Mouse (Mus musculus): ENCODE results near the gene Galns. TPM values are rescaled to one million over a fixed set of nuclear protein-coding genes. Genes with fewer than 3 reads are reported as not detected.

The Galns gene
- polyA plus RNA-seq, 1 experiment from 2014 or later: 9.0 TPM

GRCm38 (mm10) chr8:122546066-122546755 lies 65.1 kb downstream of the Galns start:
- Histone ChIP-seq H3K36me3 (replicated peaks) (no peaks in the 10 kb centered on the region), H3K4me3 (no peak overlapping the region), H3K27ac (no peak overlapping the region), H3K27me3 (replicated peaks) (peaks cover 24% of the 10 kb centered on the region), H3K9ac (no peak overlapping the region), H3K4me2 (no peak overlapping the region), H3K4me1 (peaks cover 13% of the 10 kb centered on the region), H3K9me3 (no peaks in the 10 kb centered on the region)
- ATAC-seq (replicated peaks): no peak
- WGBS: 86% methylated on average over 7 of the region's 7 CpGs

- no peaks in the 10 kb centered on the region for H3K36me3 ChIP-seq (replicated peaks)
- H3K9me3 ChIP-seq: no peaks in the 10 kb centered on the region
- no peak overlapping the region for H3K4me2 ChIP-seq
- peaks cover 5% of the 10 kb centered on the region; the same call in 1 of the 2 replicates for H3K27me3 ChIP-seq (replicated peaks)
- H3K4me3 ChIP-seq: no peak overlapping the region
- whole genome bisulfite sequencing: 90% methylated on average over 8 of the region's 8 CpGs
- H3K9ac ChIP-seq: no peak overlapping the region
- ATAC-seq (replicated peaks): no peak
- no peaks in the 10 kb centered on the region for H3K4me1 ChIP-seq
- H3K27ac ChIP-seq: no peak overlapping the region
Measured at GRCm38 (mm10) chr8:122544138-122544537, 67.1 kb downstream of the Galns start.

- Histone ChIP-seq H3K36me3 (replicated peaks) (no peaks in the 10 kb centered on the region), H3K4me2 (no peak overlapping the region), H3K27ac (no peak overlapping the region), H3K4me3 (no peak overlapping the region), H3K27me3 (replicated peaks) (no peaks in the 10 kb centered on the region), H3K9me3 (no peaks in the 10 kb centered on the region), H3K4me1 (no peaks in the 10 kb centered on the region), H3K9ac (no peak overlapping the region)
- WGBS: 89% methylated on average over 9 of the region's 9 CpGs
- no peak for ATAC-seq (replicated peaks)
Measured at GRCm38 (mm10) chr8:122538310-122539076, 72.8 kb downstream of the Galns start.

GRCm38 (mm10) chr8:122537812-122538211 lies 73.5 kb downstream of the Galns start:
- ATAC-seq (replicated peaks): no peak
- Histone ChIP-seq H3K27me3 (replicated peaks) (no peaks in the 10 kb centered on the region), H3K9me3 (no peaks in the 10 kb centered on the region), H3K27ac (no peak overlapping the region), H3K9ac (no peak overlapping the region), H3K4me1 (no peaks in the 10 kb centered on the region), H3K4me3 (no peak overlapping the region), H3K36me3 (replicated peaks) (no peaks in the 10 kb centered on the region), H3K4me2 (no peak overlapping the region)
- WGBS: 88% methylated on average over 2 of the region's 2 CpGs

- 76% methylated on average over 6 of the region's 6 CpGs for WGBS
- H3K4me3 ChIP-seq: no peak overlapping the region
- no peaks in the 10 kb centered on the region for H3K27me3 ChIP-seq (replicated peaks)
- no peak for ATAC-seq (replicated peaks)
- H3K4me2 ChIP-seq: no peak overlapping the region
- H3K9me3 ChIP-seq: no peaks in the 10 kb centered on the region
- H3K27ac ChIP-seq: no peak overlapping the region
- no peaks in the 10 kb centered on the region for H3K36me3 ChIP-seq (replicated peaks)
- H3K9ac ChIP-seq: no peak overlapping the region
- H3K4me1 ChIP-seq: no peaks in the 10 kb centered on the region
Measured at GRCm38 (mm10) chr8:122537033-122537432, 74.2 kb downstream of the Galns start.

GRCm38 (mm10) chr8:122531312-122531711 lies 80.0 kb downstream of the Galns start:
- Histone ChIP-seq H3K4me1 (no peaks in the 10 kb centered on the region), H3K4me2 (no peak overlapping the region), H3K27ac (no peak overlapping the region), H3K9ac (no peak overlapping the region), H3K9me3 (no peaks in the 10 kb centered on the region), H3K27me3 (replicated peaks) (no peaks in the 10 kb centered on the region), H3K36me3 (replicated peaks) (no peaks in the 10 kb centered on the region), H3K4me3 (no peak overlapping the region)
- 79% methylated on average over 8 of the region's 8 CpGs for WGBS
- no peak for ATAC-seq (replicated peaks)

- H3K9ac ChIP-seq: no peak overlapping the region
- ATAC-seq (replicated peaks): no peak
- H3K27ac ChIP-seq: no peak overlapping the region
- no peak overlapping the region for H3K4me3 ChIP-seq
- 88% methylated on average over 4 of the region's 4 CpGs for WGBS
- no peaks in the 10 kb centered on the region for H3K27me3 ChIP-seq (replicated peaks)
- H3K36me3 ChIP-seq (replicated peaks): no peaks in the 10 kb centered on the region
- H3K4me1 ChIP-seq: peaks cover 5% of the 10 kb centered on the region
- H3K9me3 ChIP-seq: no peaks in the 10 kb centered on the region
- H3K4me2 ChIP-seq: no peak overlapping the region
Measured at GRCm38 (mm10) chr8:122529159-122529558, 82.1 kb downstream of the Galns start.

Small RNA genes within 50 kb of the gene (microRNA-seq; reads per million reads assigned to microRNA genes)
- not detected for gene Mir6396

Other genes starting within 250 kb of the Galns start
- gene Zc3h18, start 234.9 kb downstream of the Galns start, polyA plus RNA-seq (2015; fragmentation: Nextera tagmentation; extraction: Ambion mirVana): 38.9 and 41.3 TPM in 2 replicates
- 0.26 TPM in 1 of 2 replicates, not detected in the other for gene Il17c, start 189.4 kb downstream of the Galns start, polyA plus RNA-seq (2015; fragmentation: Nextera tagmentation; extraction: Ambion mirVana)
- 33.6 and 35.1 TPM in 2 replicates for gene Cyba, start 178.5 kb downstream of the Galns start, polyA plus RNA-seq (2015; fragmentation: Nextera tagmentation; extraction: Ambion mirVana)
- gene Mvd, start 168.0 kb downstream of the Galns start, polyA plus RNA-seq (2015; fragmentation: Nextera tagmentation; extraction: Ambion mirVana): 62.3 and 68.3 TPM in 2 replicates
- gene Snai3, start 150.7 kb downstream of the Galns start, polyA plus RNA-seq (2015; fragmentation: Nextera tagmentation; extraction: Ambion mirVana): not detected in 2 replicates
- 34.3 and 41.5 TPM in 2 replicates for gene Rnf166, start 135.4 kb downstream of the Galns start, polyA plus RNA-seq (2015; fragmentation: Nextera tagmentation; extraction: Ambion mirVana)
- 80.0 and 80.4 TPM in 2 replicates for gene Ctu2, start 135.3 kb downstream of the Galns start, polyA plus RNA-seq (2015; fragmentation: Nextera tagmentation; extraction: Ambion mirVana)
- gene Piezo1, start 60.1 kb downstream of the Galns start, polyA plus RNA-seq (2015; fragmentation: Nextera tagmentation; extraction: Ambion mirVana): 2.7 and 3.3 TPM in 2 replicates
- gene Cdt1, start 43.4 kb downstream of the Galns start, polyA plus RNA-seq (2015; fragmentation: Nextera tagmentation; extraction: Ambion mirVana): 7.0 and 8.2 TPM in 2 replicates
- gene Aprt, start 34.6 kb downstream of the Galns start, polyA plus RNA-seq (2015; fragmentation: Nextera tagmentation; extraction: Ambion mirVana): 166 and 173 TPM in 2 replicates
- 120 and 126 TPM in 2 replicates for gene Trappc2l, start 177 bp upstream of the Galns start, polyA plus RNA-seq (2015; fragmentation: Nextera tagmentation; extraction: Ambion mirVana)
- not detected in 2 replicates for gene Pabpn1l, start 11.3 kb upstream of the Galns start, polyA plus RNA-seq (2015; fragmentation: Nextera tagmentation; extraction: Ambion mirVana)
- gene Cbfa2t3, start 87.6 kb upstream of the Galns start, polyA plus RNA-seq (2015; fragmentation: Nextera tagmentation; extraction: Ambion mirVana): 20.2 and 21.4 TPM in 2 replicates
- 16.4 and 18.3 TPM in 2 replicates for gene Acsf3, start 164.0 kb upstream of the Galns start, polyA plus RNA-seq (2015; fragmentation: Nextera tagmentation; extraction: Ambion mirVana)
- 2.0 and 2.1 TPM in 2 replicates for gene Cdh15, start 236.5 kb upstream of the Galns start, polyA plus RNA-seq (2015; fragmentation: Nextera tagmentation; extraction: Ambion mirVana)

All from midbrain, embryonic 15.5 days (tissue).